Mouse (Mus musculus): ENCODE measurements around the gene H2-D1.
A peak's percentile ranks its signal among the peaks of the same experiment; 100 is the strongest.
"Not testable (repeated sequence)": the region's sequence is repeated elsewhere in the genome, so short reads cannot be mapped to it uniquely, and the experiment has no call there.

The H2-D1 gene

DNA sequence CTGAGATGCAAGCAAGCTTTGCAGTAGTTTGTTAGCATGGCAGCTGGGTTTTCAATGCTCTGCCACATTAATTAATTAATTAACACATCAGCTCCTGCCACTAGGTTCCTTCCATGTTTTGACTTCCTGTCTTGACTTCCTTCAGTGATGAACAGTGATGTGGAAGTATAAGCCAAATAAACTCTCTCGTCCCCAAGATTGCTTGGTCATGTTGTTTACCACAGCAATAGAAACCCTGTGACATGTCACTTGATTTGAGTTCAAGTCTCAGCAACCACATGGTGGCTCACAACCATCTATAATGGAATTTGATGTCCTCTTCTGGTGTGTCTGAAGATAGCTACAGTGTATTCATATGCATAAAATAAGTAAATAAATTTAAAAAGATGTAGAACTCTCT lies 5.2 kb upstream of the H2-D1 start:
- DNase-seq (ENCODE audit: low spot score): no peak

DNA sequence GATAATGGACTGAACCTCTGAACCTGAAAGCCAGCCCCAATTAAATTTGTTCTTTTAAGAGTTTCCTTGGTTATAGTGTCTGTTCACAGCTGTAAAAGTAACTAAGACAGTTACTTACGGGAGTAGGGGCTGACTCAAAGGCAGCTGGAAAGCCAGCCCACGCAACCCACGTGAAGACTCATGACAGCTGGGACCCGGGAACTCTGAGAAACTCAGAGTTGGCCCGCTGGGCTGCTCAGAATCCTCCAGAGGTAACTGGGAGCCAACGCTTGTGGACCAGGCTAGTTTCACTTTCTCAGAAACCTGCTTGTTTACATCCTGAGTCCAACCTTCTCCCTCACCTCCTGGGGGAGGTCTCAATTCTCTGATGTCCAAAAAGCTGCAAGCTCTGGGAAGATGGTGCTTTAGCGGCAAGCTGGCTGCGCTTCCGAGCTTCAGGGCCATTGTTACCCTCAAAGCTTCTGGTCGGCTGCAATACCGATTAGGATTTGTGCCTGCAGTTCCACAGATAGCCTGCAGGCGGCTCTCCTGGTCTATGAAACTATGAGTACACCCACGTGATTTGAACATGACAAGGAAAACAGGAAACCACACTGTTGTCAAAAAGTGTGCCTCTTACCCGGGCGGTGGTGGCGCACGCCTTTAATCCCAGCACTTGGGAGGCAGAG lies 4.6 kb upstream of the H2-D1 start:
- peak; percentile 97 for DNase-seq (ENCODE audit: low spot score)

DNA sequence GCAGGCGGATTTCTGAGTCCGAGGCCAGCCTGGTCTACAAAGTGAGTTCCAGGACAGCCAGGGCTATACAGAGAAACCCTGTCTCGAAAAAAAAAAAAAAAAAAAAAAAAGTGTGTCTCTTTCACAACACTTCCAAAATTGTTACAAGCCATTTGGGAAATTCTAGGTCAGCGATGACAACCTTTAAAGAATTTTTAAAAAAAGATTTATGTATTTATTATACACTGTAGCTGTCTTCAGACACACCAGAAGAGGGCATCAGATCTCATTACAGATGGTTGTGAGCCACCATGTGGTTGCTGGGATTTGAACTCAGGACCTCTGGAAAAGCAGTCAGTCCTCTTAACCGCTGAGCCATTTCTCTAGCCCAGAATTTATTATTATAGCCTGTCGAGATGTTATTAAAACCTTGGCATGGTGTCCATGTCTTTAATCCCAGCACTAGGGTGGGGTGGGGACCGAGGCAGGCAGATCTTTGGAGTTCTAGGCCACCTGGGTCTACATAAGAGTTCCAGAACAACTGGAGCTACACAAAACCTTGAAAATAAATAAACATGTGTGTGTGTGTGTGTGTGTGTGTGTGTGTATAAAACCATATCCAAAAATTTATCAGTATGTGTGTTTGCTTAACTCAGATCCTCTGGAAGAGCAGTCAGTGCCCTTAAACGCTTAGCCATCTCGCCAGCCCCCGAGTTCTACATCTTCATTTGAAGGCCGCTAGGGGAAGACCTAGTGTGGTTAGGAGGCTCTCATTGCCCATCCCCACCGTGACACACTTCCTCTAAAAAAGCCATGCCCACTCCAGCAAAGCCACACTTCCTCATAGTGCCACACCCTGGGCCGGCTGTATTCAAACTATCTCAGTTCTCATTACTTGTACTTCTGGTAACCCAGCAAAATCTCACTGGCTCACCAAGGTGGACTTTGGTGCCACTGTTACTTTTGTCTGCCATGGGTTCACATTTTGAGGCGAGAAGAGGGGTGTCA lies 3.7 kb upstream of the H2-D1 start:
- peak; percentile 75 for DNase-seq (ENCODE audit: low spot score)

DNA sequence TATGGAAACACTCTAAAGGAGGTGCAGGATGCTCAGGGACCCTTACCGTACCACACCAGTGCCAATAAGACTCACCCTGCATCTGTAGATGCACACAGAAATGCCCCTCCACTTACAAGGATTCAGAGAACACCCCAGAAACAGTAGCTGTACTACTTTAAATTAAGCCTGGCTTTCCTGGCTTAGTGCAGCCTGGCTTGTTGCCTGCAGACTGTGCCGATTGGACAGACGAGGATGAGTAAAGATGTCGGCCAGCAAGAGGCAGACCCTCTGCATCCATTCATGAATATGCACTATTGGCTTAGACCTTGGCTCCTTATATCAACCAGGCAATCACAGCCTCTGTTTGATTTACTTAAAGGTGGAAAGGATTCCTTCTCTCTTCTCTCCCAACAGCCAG lies 2.9 kb upstream of the H2-D1 start:
- DNase-seq (ENCODE audit: low spot score): no peak

DNA sequence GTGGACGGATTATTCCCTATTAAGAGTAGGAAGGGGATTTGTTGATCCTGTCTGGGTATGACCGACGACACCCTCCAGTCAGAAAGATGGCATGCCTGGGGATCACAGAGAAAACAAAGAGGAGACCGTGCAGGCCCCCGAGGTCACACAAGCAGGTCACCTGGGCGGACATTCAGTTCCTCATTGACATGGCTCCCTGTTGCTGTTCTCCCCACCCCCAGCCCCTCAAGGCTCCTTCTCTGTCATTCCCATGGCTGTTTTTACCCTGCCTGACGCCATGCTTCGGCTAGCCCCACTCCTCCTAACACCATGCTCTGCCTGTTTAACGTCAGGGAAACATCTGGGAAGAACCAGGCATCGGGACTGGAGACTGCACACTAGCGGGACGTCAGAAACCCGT lies 879 bp upstream of the H2-D1 start:
- DNase-seq (ENCODE audit: low spot score): no peak

DNA sequence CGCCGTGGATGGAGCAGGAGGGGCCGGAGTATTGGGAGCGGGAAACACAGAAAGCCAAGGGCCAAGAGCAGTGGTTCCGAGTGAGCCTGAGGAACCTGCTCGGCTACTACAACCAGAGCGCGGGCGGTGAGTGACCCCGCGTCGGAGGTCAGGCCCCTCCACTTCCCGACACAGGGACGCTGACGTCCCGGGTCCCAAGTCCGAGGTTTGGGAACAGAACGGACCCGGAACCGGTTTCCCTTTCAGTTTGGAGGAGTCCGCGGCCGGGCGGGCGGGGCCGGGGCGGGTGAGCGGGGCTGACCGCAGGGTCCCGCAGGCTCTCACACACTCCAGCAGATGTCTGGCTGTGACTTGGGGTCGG lies 973 bp downstream of the H2-D1 start:
- DNase-seq (ENCODE audit: low spot score): no peak

DNA sequence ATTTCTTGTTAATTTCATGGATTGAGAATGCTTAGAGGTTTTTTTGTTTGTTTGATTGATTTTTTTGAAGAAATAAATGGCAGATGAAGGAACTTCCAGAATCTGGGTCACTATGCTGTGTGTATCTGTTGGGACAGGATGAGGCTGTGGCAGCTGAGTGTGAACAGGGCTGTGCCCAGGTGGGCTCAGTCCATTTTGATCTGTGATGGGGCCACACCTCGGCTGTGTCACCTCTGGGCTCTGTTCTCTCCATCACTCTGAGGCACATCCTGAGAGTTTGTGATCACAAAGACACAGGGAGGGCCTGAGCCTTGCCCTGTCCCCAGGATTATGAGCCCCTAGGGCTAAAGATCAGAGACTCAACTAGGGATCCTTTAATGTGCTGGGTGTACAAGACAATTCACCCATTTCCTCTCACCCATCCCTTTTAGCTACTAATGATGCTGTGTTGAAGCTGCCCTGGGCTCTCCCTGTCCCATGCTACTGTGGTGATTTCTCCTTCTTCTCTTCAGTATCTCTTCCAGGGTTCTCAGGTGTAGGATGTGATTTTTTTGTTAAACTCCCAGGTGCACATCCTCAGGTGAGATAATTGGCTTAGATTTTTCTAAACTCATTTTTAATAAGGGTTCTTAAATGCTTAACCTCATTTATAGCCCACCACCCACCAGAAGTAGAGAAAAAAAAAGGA lies 5.0 kb downstream of the H2-D1 start:
- no peak for DNase-seq (ENCODE audit: low spot score)

DNA sequence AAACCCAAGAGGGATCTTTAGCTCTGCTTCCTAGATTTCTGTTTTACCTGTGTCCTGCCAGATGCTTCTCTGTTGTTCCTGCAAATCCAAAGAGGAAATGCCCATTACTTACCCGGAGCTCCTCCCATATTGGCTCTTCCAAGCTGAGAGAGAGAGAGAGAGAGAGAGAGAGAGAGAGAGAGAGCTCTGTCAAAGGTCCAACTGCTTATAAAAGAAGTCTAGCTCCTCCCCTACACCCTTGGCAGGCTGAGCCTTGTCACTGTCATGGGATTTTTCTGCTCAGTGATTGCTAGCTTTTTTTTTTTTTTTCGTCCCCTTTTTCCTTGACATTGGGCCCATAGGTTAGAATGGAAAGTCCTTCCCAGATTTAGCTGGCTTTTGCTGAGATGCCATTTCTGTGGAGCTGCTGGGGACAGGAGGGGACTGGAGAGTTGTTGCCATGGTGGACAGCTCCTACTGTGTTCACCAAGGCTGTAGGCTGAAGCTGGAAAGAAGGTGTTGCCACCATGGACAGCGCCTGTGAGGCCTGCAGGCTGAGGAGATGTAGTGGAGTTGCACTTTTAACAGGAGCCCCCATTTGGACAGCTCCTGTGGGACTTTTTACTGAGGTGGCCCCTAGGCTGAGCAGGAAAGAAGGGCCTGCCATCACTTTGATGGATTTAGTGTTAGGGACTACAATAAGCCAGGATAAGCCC lies 7.3 kb downstream of the H2-D1 start:
- DNase-seq (ENCODE audit: low spot score): no peak

DNA sequence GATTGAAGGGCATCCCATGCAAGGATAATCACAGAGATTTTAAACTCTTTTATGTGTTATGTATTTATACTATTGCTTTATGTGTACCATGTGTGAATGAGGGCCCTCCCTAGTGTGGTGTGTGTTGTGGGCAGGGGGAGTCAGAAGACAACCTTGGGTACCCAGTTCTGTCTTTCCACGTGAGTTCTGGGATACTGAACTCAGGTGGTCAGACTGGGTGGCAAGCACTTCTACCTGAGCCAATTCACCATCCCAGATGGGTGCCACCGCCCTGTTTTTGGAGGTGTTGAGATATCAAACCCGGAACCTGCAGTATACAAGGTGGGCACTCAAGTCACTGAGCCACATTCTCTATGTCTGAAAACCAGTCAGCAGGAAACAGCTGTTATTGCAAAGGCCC lies 9.7 kb downstream of the H2-D1 start:
- no peak for DNase-seq (ENCODE audit: low spot score)

DNA sequence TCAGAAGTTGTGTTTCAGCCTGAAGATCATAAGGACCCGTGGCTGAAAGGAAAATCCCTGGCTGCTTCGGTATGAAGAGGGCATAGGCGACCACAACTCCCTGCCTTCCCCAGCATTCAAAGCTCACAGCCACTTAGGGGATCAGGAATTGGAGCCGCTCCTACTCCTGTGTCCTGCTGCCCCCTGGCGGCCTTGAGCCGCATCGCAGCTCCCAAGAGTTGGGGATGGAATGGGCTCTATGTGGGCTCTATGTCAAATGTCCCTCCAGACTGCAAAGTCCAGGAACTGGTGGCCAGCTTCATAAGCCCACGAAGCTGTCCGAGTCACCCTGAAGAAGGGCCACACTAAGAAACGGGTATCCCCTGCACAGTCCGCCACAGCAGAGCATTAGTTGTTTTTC lies 12.2 kb downstream of the H2-D1 start:
- DNase-seq (ENCODE audit: low spot score): peak; percentile 88

DNA sequence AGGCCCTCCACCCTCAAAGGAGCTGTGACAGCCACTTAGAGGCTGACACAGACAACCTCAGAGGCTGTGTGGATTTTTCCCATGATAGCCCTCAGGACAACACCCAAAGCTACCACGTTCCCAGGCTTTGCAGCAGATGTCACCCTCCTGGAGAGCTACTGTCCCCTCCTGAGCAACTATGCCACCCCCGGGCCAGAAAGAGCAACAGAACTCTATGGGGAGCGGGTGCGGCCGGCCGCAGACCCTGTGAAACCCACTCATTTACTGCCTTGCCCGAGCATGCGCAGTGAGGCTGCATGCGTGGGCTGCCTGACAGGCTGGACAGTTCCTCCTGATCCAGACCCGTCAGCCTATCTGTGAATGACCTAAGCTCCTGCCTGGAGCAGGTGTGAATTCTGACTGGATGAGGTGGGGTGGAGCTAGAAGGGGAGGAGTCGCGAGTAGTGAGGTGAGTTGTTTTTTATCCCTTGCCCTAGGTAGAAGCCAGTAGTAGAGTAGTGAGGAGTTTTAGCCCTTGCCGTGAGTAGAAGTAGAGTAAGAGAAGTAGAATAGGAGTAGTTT lies 13.9 kb downstream of the H2-D1 start:
- DNase-seq (ENCODE audit: low spot score): no peak

DNA sequence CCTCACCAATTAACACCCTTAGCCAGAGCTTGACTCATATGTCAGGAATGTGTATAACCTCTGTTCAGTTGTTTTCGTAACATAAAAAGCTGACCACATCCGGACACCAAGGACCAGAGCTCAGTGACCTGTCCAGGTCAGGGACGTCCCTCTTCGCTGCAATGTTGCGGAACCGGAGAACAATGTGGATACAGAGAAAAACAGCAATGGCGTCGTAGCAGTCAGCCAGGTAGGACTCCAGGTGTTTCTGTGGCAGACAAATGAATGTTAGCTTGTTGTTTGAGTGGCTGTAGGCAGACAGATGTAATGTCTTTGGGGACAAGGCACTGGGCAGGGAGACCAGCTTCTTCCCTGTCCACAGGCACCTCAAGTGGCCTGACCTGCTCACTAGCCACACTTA lies 15.5 kb downstream of the H2-D1 start:
- no peak for DNase-seq (ENCODE audit: low spot score)

DNA sequence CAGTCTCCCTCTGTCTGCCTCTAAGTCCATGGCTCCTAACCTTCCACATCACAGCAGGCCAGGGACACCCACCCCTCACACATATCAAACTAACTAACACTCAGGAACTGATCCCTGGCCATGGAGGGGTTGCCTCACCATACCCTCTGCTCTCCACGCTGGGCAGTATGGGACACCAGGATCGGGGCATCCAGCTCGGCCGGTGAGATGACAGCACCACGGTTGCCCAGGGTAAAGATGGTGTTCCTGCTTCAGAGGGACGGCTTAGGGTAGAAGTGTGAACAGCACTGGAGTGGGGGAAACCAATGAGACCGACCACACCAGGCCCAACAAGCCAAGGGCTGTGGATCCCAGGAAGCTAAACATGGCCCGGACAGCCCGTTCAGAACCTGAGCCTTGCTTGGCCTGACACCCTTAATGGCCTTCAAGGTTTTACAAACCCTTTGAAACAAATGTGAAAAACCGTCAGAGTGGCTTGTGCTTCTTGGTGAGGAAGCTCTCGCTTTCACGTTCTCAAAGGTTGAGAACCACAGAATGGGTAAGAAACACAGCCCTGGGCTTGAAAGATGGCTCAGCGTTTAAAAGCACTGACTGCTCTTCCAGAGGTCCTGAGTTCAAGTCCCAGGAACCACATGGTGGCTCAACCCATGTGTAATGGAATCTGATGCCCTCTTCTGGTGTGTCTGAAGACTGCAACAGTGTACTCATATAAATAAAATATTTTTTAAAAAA lies 16.6 kb downstream of the H2-D1 start:
- no peak for DNase-seq (ENCODE audit: low spot score)

DNA sequence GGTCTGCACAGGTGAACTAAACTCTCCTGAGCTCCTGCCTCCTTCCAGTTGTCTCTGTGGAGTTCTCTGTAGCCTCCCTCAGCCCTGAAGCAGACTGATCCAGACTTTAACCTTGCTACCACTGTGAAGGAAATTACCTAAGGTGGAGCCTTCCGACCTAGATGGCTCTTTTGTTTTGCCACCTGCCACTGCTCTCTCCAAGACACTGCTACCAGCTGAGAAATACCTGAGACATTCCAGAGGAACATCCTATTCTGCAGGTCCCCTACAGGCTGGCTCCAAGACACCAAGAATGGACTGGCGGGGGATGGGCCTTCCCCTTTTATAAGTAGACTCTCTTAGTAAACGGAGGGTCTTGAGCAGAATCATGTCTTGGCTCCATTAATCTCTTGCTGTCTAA lies 17.7 kb downstream of the H2-D1 start:
- DNase-seq (ENCODE audit: low spot score): no peak

DNA sequence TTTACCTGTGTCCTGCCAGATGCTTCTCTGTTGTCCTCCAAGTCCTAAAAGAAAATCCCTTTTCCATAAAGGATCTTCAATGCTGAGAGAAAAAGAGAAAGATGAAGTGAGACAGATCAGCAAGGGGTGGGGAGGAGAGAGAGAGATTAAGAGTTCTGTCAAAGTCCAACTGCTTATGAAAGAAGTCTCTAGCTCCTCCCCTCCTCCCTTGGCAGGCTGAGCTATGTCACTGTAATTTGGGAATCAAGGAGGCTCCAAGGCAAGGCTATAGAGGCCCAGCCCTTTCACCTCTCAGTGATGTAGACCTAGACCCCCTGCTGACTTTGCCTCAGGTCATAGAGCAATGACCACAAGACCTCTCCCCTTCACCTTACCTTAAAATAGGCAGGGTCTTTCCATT lies 22.9 kb downstream of the H2-D1 start:
- DNase-seq (ENCODE audit: low spot score): no peak

DNA sequence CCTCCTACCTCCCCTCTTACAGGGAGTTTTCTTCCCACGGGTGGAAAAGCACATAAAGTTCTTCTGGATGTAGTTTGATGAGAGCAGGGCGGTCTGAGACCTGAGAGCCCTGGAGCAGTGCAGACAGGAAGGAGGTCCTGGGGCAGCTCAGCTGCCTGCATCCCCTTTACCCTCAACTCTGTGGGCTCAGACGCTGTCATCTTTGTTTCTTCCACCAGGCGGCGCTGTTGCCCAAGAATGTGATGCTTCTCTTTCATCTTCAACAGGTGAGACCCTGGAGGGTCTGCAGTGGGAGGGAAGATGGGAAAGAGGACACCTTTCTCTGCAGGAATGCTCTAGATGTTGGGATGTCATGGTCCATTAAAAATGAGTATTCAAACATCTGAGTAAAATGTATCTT lies 33.3 kb downstream of the H2-D1 start:
- peak; percentile 64 for DNase-seq (ENCODE audit: low spot score)

DNA sequence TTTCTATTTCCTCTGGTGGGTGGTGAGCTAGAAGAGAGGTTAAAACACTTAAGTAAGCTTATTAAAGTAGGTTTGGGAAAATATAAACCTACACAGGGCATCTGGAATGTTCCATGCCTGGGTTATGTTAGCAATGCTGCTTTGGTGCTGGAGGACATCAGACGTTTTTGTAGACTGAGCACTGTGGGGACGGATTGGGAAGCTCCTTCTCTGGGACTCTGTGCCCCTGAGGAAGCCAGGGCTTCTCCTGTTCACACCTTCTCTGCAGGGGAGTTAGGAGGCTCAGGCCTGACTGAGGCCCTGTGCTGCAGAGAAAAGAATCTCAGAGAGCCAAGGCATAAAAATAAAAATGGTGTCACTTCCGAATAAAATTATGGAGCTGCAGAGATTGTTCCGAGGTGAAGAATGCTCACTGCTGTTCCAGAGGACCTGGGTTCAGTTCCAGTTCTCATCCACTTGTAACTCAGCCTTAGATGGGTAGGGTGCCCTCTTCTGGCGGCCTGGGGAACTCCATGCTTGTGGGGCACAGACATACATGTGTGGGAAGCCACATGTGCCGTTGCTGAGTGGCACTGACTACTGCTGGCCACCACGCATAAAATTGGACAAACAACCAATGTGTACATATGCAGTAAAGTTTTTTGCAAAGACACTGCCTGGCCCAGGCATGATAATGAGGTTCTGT lies 37.9 kb downstream of the H2-D1 start:
- not testable (repeated sequence) for DNase-seq (ENCODE audit: low spot score)

DNA sequence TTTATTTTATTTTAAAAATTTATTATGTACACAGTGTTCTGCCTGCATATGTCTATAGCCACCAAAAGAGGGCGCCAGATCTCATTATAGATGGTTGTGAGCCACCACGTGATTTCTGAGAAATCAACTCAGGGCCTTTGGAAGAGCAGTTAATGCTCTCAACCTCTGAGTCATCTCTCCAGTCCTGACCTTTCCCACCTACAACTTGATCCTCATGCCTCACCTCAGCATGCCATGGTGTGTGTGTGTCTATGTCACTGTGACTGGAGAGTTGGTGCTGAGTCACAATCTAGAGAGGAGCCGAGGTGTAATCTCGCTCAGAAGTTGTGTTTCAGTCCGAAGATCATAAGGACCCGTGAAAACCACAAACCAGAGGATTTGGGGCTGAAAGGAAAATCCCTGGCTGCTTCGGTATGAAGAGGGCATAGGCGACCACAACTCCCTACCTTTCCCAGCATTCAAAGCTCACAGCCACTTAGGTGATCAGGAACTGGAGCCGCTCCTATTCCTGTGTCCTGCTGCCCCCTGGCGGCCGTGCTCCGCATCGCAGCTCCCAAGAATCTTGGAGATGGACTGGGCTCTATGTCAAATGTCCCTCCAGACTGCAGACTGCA lies 39.2 kb downstream of the H2-D1 start:
- peak; percentile 81 for DNase-seq (ENCODE audit: low spot score)

DNA sequence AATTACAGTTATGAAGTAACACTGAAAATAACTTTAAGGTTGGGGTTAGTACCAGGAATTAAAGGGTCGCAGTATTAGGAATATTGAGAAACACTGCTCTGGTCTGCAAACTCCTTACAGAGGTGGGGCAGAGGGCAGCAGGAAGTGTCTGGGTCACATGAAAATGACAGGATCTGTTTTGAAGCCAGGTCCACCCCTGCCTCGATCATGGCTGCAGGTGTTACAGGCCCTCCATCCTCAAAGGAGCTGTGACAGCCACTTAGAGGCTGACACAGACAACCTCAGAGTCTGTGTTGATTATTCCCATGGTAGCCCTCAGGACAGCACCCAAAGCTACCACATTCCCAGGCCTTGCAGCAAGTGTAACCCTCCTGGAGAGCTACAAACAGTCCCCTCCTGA lies 40.7 kb downstream of the H2-D1 start:
- no peak for DNase-seq (ENCODE audit: low spot score)

DNA sequence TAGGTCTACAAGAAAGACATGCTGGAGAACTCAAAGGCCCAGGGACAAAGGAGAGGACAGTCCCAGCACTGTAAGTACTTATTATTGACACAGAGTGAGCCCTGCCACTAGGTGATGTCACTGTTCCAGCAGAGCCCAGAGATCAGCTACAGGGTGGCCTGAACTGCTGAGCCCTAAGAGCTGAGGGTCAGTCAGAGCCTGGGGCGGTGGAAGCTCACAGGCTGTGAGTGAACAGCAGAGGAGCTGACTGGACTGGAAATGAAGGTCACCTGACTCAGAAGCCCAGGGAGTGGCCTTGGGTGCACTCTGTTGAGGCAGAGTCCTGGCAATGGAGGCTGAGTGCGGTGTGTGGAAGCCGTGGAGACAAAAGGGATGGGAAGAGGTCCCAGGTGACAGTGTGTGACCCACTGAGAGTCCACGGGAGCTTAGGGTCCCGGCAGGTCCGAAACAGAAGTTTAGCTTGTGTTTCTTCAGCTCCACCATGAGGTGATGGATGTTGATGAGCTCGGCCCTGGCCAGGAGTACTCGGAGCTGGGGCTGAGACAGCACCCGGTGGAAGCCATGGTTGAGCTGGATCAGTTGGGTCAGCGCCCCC lies 41.3 kb downstream of the H2-D1 start:
- DNase-seq (ENCODE audit: low spot score): no peak

Data from MN1 (cell line).